Mouse (Mus musculus) neural tube, embryonic 10.5 days (tissue): ENCODE measurements around the gene Nup133.

ENCODE experiments used
- DNase-seq: peaks from one replicate; pipeline ENCODE4 v3.0.0-alpha.2; 2017; ENCODE audit warnings: low spot score; ENCODE audit errors: extremely low spot score

The Nup133 gene

DNA sequence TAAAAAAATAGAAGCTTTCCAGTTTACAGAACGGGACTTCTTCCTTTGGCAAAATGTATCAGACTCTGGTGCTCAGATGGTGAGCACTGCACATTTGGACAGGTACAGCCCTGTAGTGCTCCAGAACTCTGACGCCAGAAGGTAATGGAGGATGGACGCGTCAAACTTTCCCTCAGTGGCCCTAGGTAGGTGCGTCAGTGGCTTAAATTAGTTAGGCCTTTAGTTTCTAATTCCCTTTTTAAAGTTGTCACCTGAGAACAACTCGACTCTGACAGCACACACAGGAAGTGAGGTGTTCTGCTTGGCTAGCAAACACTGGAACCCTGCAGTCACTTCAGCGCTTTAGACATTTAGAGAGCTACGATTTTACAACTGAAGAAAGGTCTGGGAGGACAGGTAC is 4.6 kb upstream of the Nup133 start:
- no peak for DNase-seq

DNA sequence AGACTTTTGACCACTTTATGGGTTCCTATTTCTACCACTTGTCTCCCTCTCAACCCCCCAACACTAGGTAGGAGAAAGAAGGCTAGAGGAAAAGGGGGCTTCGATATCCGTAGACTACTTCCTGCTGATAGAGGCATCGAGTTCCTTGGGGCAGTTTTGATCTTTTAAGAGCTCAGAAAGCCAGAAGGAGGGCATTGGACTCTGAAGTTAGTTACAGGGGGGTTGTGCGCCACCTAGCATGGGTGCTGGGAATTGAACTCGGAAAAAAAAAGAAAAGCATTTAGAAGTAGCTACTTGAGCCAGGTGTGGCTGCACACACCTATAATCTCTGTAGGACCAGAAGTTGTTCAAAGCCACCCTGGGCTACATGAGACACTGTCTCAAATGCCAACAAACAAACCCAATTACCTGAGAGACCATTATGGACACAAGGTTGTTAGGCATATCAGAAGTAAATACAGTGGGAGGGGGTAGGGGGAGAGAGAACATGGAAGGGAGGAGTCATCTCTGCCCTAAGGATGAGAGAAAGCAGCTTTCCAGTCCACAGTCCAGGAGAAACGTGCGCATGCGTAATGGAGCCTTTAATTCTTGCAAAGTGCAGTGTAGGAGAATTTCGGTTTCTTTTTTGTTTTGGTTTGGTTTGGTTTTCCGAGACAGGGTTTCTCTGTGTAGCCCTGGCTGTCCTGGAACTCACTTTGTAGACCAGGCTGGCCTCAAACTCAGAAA is 1.2 kb upstream of the Nup133 start:
- peak; percentile 53 for DNase-seq

DNA sequence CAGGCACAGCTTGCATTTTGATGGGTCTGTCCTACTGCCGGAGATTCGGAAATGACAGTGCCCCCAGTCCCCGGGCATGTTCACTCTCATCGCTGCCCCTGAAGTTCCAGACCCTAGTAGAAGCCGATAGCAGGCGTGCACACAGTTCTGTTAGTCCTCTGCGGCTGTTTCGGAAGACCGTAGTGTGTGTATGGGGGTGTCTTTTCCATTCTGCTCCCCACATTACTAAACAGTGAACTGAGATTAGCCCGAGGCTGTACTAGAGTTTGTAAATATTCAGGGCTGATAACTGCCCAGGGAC is 571 bp upstream of the Nup133 start:
- DNase-seq, result no peak

GRCm38 (mm10) chr8:123929026-123929425 is 20.0 kb downstream of the Nup133 start:
- no peak for DNase-seq

DNA sequence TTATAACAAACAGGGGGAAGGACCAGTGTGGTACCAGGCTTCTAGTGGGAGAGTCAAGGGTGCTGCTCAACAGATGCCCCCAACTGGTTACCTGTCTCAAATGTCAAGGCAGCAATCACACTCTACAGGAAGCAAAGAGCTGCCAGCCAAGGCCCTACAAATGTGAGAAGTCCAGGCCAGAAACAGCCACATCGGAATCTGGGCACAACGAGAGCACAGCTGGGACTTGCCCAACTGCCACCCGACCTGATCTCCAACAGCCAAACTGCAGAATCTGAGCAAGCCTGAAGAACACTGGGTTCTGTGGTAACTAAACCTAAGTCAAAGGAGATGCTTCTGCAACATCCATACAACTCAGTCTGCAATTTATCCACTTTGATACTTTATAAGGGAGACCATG is 23.4 kb downstream of the Nup133 start:
- no peak for DNase-seq

GRCm38 (mm10) chr8:123924719-123925118 is 24.3 kb downstream of the Nup133 start:
- DNase-seq, result peak; percentile 72

DNA sequence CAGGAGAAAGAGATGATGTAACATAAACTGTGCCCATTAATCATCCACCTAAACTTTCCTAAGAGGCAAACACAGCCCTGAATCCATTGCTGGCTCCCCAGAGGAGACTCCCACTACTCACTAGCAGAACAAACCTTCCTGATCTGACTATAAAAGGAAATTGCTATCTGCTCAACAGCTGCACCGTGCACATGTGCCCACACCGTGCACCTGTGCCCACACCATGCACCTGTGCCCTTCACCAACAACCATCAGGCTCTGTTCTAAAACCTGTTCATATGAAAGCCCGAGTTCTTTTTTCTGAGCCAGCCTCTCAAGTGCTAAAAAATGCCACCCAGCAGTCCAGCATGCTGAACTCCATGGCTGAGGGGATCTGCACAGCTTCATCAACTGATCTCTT is 34.4 kb downstream of the Nup133 start:
- no peak for DNase-seq

- DNase-seq, result no peak
These were observed 36.8 kb downstream of the Nup133 start for GRCm38 (mm10) chr8:123912265-123912664.

DNA sequence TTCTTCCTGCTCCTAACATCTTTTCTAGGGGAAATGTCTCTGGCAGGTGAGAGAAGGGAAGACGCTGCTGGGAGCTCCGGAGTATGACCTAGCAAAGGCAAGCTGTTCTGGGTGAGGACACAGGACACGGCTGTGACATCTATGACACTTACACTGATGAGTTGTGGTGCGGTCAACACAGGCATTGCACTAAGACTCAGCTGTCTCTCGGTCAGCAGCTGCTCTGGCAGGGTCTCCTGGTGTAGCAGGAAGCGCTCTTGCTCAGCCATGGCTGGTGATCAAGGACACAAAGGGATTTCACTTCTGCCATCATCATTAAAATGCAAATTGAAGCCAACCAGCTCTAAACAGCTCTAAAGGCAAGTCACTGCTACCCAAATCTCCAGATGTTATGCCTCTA is 41.5 kb downstream of the Nup133 start:
- no peak for DNase-seq

DNA sequence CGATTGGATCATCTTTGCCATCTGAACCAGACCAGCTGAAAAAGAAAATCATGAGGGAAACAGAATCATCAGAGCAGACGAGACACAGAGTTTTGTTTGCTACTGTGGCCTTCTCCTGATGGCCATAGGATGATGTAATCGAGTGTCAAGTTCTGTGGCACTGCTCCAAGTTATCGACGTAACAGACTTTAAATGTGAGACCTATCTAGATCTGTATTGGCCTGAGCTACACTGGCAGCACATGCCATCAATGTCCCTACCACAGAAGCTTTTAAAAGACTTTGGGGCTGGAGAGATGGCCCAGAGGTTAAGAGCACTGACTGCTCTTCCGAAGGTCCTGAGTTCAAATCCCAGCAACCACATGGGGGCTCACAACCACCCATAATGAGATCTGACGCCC is 46.4 kb downstream of the Nup133 start:
- DNase-seq, result no peak

GRCm38 (mm10) chr8:123899366-123899765 is 49.7 kb downstream of the Nup133 start:
- no peak for DNase-seq

- DNase-seq, result no peak
These were observed 50.5 kb downstream of the Nup133 start for GRCm38 (mm10) chr8:123898576-123898975.

GRCm38 (mm10) chr8:123896774-123897173 is 52.3 kb downstream of the Nup133 start:
- DNase-seq, result no peak

GRCm38 (mm10) chr8:123896366-123896761 is 52.7 kb downstream of the Nup133 start:
- DNase-seq, result no peak

DNA sequence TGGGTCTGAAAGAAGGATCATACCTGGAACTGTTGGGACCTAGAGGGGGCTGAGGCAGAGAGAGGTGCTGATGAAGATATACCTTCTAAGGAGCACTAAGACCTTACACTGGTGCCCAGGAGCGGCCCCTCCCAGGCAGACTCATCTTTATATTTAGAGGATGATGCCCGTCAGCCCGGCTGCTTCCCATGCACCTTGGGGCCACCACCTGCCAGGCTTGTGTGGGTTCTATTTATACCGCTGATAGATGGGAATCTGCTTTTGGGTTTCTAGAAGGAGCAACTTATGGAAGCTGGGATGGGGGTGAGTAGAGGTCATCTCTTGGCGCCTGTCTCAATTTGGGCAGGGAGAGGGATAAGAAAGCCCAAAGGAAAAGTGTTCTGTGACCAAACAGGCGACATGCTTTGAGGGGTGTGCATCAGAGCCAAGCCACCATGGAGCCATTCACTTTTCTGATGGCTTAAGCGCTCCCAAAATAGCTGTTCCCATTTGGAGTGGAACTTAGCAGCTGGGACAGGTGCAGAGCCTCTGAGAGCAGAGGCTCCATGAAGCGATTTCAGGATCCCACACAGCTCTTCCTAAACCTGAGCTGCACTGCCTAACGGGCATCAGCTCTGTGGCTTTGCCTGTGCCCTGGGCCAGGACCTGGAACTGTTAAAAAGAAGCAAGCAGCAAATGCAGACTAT is 53.2 kb downstream of the Nup133 start:
- no peak for DNase-seq

DNA sequence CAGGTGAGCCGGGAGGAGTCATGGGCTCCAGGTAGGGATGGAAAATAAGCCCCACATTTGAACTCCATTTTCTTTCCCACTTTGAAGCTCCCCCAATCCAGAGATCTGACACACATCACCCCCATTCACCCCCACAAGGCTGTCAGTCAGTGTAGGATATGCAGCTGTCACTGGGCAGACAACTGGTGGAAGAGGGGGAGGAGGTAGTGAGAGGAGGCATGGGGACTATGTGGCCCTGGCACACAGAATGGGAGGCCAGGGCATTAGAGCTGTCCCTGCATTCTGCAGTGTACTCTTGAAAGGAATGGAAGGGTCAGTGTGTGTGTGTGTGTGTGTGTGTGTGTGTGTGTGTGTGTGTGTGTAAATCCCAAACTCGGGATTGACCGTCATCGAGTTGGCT is 53.8 kb downstream of the Nup133 start:
- no peak for DNase-seq

- no peak for DNase-seq
These were observed 54.5 kb downstream of the Nup133 start, which contains the start of gene Acta1 for GRCm38 (mm10) chr8:123894502-123895097. Acta1 (minus strand) TSS chr8:123894751.

- no peak for DNase-seq
These were observed 55.7 kb downstream of the Nup133 start for GRCm38 (mm10) chr8:123893413-123893812.

DNA sequence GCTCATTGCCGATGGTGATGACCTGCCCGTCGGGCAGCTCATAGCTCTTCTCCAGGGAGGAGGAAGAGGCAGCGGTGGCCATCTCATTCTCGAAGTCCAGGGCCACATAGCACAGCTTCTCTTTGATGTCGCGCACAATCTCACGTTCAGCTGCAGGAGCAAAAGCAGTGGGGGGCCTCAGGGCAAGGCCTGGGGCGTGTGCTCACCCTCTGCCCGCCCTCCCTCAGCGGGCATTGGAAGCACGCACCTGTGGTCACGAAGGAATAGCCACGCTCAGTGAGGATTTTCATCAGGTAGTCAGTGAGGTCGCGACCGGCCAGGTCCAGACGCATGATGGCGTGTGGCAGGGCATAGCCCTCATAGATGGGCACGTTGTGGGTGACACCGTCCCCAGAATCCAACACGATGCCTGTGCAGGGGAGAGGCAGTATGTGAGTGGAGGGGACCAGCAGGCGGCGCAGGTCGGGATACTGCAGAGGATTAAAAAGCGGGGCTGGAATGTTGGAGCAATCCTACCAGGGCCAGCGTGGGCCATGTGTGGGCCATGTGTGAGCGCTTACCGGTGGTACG is 56.4 kb downstream of the Nup133 start:
- peak; percentile 20 for DNase-seq

- DNase-seq, result peak; percentile 30
These were observed 57.0 kb downstream of the Nup133 start for GRCm38 (mm10) chr8:123891883-123892585.

DNA sequence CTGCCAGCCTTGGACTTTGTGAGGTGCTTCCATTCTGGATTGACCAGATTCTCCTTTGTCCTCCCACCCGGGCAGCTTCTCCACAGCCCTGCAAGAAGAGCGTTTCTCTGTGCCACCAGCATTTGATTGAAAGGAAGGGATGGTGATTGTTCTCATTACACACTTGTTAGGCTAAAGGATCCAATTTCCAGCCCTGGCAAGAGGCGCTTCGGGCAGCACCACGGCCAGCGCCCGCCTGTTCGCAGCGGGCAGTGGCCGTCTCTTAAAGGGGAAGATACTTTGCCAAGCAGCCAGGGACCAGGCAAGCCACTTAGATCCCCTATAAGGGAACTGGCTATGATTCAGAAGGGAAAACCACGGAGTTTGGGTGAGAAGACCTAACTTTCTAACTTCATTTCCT is 57.8 kb downstream of the Nup133 start:
- peak; percentile 66 for DNase-seq

- no peak for DNase-seq
These were observed 59.3 kb downstream of the Nup133 start for GRCm38 (mm10) chr8:123889797-123890196.
